Mouse (Mus musculus) activated CD4-positive, CD25-positive, alpha-beta regulatory T cell (primary cell): Measurements from ENCODE around the gene 0610037L13Rik. TPM values are rescaled to one million over a fixed set of nuclear protein-coding genes. Genes with fewer than 3 reads are reported as not detected.

Experiments used
- polyA plus RNA-seq, 2 experiments: library from polyadenylated mRNA; unstranded; fragments of 100-300 nt; shearing (Covaris generic); gene quantifications; one replicate each; pipeline ENCODE4 v1.2.1; 2017

The 0610037L13Rik gene
- 10 to 100 TPM; 45.6 to 59.1 TPM for polyA plus RNA-seq

GRCm38 (mm10) chr4:107889731-107890432, at the start of gene 0610037L13Rik:
Gene 0610037L13Rik (plus strand): TSS chr4:107889813.

GRCm38 (mm10) chr4:107879254-107880050, 10.2 kb upstream of the 0610037L13Rik start, which contains the start of gene Magoh:
Gene Magoh (plus strand): TSS chr4:107879755.

GRCm38 (mm10) chr4:107923145-107923802, 33.7 kb downstream of the 0610037L13Rik start, which contains the start of gene Cpt2:
Gene Cpt2 (minus strand): TSS chr4:107923610.

Other genes with a start within 250 kb of the 0610037L13Rik start
- gene Dmrtb1, start 205.6 kb upstream of the 0610037L13Rik start, polyA plus RNA-seq: not detected
- gene Lrp8, start 87.6 kb upstream of the 0610037L13Rik start, polyA plus RNA-seq: 1 to 10 TPM; 4.7 to 7.6 TPM
- gene Magoh, start 10.1 kb upstream of the 0610037L13Rik start, polyA plus RNA-seq: 100 to 1,000 TPM; 135 to 179 TPM
- 10 to 100 TPM; 20.8 to 22.5 TPM for gene Cpt2, start 33.8 kb downstream of the 0610037L13Rik start, polyA plus RNA-seq
- gene Slc1a7, start 78.5 kb downstream of the 0610037L13Rik start, polyA plus RNA-seq: not detected
- not detected for gene Podn, start 206.6 kb downstream of the 0610037L13Rik start, polyA plus RNA-seq